Mouse (Mus musculus) bone marrow macrophage, adult 2 months (primary cell): ENCODE data around the gene Sult2b1. TPM values are rescaled to one million over a fixed set of nuclear protein-coding genes. Genes with fewer than 3 reads are reported as not detected.

Source experiments
- H3K27ac ChIP-seq: 2 replicates; pipeline ENCODE4 v1.5.1; 2012; ENCODE audit warnings: low read depth, low read length; ENCODE audit not compliant: insufficient read depth
- H3K4me1 ChIP-seq: 2 replicates; pipeline ENCODE4 v1.6.1; 2012; ENCODE audit warnings: low read length; ENCODE audit not compliant: control insufficient read depth, insufficient read depth
- H3K4me3 ChIP-seq: 2 replicates; pipeline ENCODE4 v1.5.1; 2012; ENCODE audit warnings: mild to moderate bottlenecking, low read length, moderate library complexity; ENCODE audit not compliant: insufficient read depth
- CTCF ChIP-seq: IDR thresholded peaks from 2 replicates; pipeline ENCODE4 v1.5.1; 2012; ENCODE audit warnings: low read depth, mild to moderate bottlenecking, low read length, moderate library complexity
- POLR2A ChIP-seq: IDR thresholded peaks from 2 replicates; pipeline ENCODE4 v1.6.1; 2012; ENCODE audit warnings: mild to moderate bottlenecking, low read depth, low read length, borderline replicate concordance
- polyA plus RNA-seq: library from polyadenylated mRNA; stranded (reverse); fragments of >200 nt; gene quantifications from 2 replicates; pipeline ENCODE4 v1.2.4, GENCODE M21; 2012; ENCODE audit not compliant: missing spikeins, insufficient read depth, insufficient read length

Gene Sult2b1
- polyA plus RNA-seq, 1 experiment, result 1.5 TPM

GRCm38 (mm10) chr7:45819843-45820242 is 35.4 kb upstream of the Sult2b1 start:
- Histone ChIP-seq H3K4me1 (peaks cover 16% of the 10 kb centered on the region), H3K4me3 (no peak overlapping the region), H3K27ac (no peak overlapping the region)
- TF ChIP-seq CTCF, result no peak
- no peak for TF ChIP-seq POLR2A

GRCm38 (mm10) chr7:45815984-45816351 is 31.5 kb upstream of the Sult2b1 start:
- Histone ChIP-seq H3K4me3 (no peak overlapping the region), H3K27ac (no peak overlapping the region), H3K4me1 (peaks cover 19% of the 10 kb centered on the region)
- TF ChIP-seq CTCF, result no peak

GRCm38 (mm10) chr7:45815323-45815983 is 31.0 kb upstream of the Sult2b1 start:
- H3K27ac ChIP-seq, result no peak overlapping the region
- peaks cover 19% of the 10 kb centered on the region for H3K4me1 ChIP-seq
- no peak for TF ChIP-seq POLR2A
- TF ChIP-seq CTCF, result no peak
- no peak overlapping the region for H3K4me3 ChIP-seq

GRCm38 (mm10) chr7:45814841-45815240 is 30.4 kb upstream of the Sult2b1 start:
- peak overlapping the region; percentile 48 for H3K4me3 ChIP-seq
- TF ChIP-seq CTCF (no peak), POLR2A (no peak)

GRCm38 (mm10) chr7:45813787-45814779 is 29.6 kb upstream of the Sult2b1 start, which contains the start of gene Cyth2:
Cyth2 (minus strand) TSS chr7:45814581.
- Histone ChIP-seq H3K4me1 (peaks cover 19% of the 10 kb centered on the region), H3K4me3 (peak within 1 kb of the TSS; percentile 93), H3K27ac (peak within 1 kb of the TSS; percentile 64)
- TF ChIP-seq POLR2A (no peak), CTCF (no peak)

More at GRCm38 (mm10) chr7:45814841-45815240, 30.4 kb upstream of the Sult2b1 start:
- Histone ChIP-seq H3K27ac (no peak overlapping the region), H3K4me1 (peaks cover 19% of the 10 kb centered on the region)

GRCm38 (mm10) chr7:45812921-45813320 is 28.5 kb upstream of the Sult2b1 start:
- TF ChIP-seq POLR2A, result no peak
- no peak for TF ChIP-seq CTCF
- H3K4me3 ChIP-seq, result peak overlapping the region; percentile 93
- H3K4me1 ChIP-seq, result peaks cover 19% of the 10 kb centered on the region
- H3K27ac ChIP-seq, result no peak overlapping the region

GRCm38 (mm10) chr7:45809276-45810075 is 25.0 kb upstream of the Sult2b1 start:
- Histone ChIP-seq H3K27ac (no peak overlapping the region), H3K4me3 (no peak overlapping the region), H3K4me1 (peaks cover 4% of the 10 kb centered on the region; the same call in 1 of the 2 replicates)
- TF ChIP-seq POLR2A (no peak), CTCF (no peak)

GRCm38 (mm10) chr7:45808471-45808870 is 24.0 kb upstream of the Sult2b1 start:
- Histone ChIP-seq H3K4me3 (no peak overlapping the region), H3K27ac (no peak overlapping the region), H3K4me1 (peaks cover 4% of the 10 kb centered on the region; the same call in 1 of the 2 replicates)
- no peak for TF ChIP-seq CTCF
- TF ChIP-seq POLR2A, result no peak

GRCm38 (mm10) chr7:45805941-45806340 is 21.5 kb upstream of the Sult2b1 start:
- TF ChIP-seq POLR2A (no peak), CTCF (no peak)
- Histone ChIP-seq H3K27ac (no peak overlapping the region), H3K4me3 (no peak overlapping the region), H3K4me1 (no peaks in the 10 kb centered on the region)
